Mouse (Mus musculus) liver, embryonic 14.5 days (tissue): ENCODE results near the gene Ralgps2.

Experiments used
- CTCF ChIP-seq: IDR thresholded peaks from 2 replicates; pipeline ENCODE4 v1.5.1; 2016; ENCODE audit warnings: antibody characterized with exemption, low read depth, control low read depth
- EP300 ChIP-seq: IDR thresholded peaks from 2 replicates; pipeline ENCODE4 v1.6.1; 2016; ENCODE audit warnings: antibody characterized with exemption, low read depth

DNA sequence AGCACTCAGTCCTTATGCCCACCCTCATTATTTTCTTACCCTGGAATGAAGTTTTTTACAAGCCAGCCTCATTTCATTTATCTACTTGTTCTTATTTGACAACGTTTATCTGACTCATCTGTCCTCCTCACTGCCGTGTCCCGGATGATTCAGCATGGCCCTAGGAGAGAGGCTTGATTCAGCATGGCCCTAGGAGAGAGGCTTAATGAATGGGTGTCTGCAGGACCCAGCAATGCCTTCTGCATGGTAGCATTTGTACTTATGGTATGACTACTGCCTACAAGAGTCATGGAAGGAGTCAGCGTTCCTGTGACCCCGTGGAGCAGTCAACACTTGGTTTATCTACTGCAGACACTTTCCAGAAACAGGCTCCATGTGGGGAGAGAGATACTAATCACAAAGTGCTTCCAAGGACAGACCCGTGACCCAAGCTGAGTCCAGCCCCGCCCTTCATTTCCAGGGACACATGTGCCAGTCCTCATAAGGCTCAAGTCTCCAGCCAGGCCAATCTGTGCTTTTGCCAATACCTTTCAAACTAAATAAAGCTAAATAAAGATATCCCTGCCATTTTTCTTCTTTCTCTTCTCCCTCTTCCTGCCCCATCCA, 31.9 kb upstream of the Ralgps2 start:
- TF ChIP-seq CTCF (no peak), EP300 (no peak)
